Mouse (Mus musculus) forebrain, embryonic 10.5 days (tissue): ENCODE results near the gene 1700028P14Rik. TPM values are rescaled to one million over a fixed set of nuclear protein-coding genes. Genes with fewer than 3 reads are reported as not detected.

ENCODE experiments used
- DNase-seq: peaks from one replicate; pipeline ENCODE4 v3.0.0-alpha.2; 2017; ENCODE audit warnings: low spot score; ENCODE audit errors: extremely low spot score
- H3K27ac ChIP-seq: fragments of 300-500 bp; sonication (generic); 2 replicates; pipeline ENCODE4 v1.5.1; 2016; ENCODE audit warnings: mild to moderate bottlenecking
- H3K27me3 ChIP-seq: fragments of 300-500 bp; sonication (generic); 2 replicates; pipeline ENCODE4 v1.6.1; 2016; ENCODE audit warnings: mild to moderate bottlenecking; ENCODE audit not compliant: poor library complexity, severe bottlenecking
- H3K36me3 ChIP-seq: fragments of 300-500 bp; sonication (generic); replicated peaks from 2 replicates; pipeline ENCODE4 v1.6.1; 2016; ENCODE audit warnings: mild to moderate bottlenecking, moderate library complexity
- H3K4me1 ChIP-seq: fragments of 300-500 bp; sonication (generic); 2 replicates; pipeline ENCODE4 v1.6.1; 2016
- H3K4me3 ChIP-seq: fragments of 300-500 bp; sonication (generic); 2 replicates; pipeline ENCODE4 v1.5.1; 2016; ENCODE audit warnings: mild to moderate bottlenecking, moderate library complexity
- H3K9me3 ChIP-seq: fragments of 300-500 bp; sonication (generic); 2 replicates; pipeline ENCODE4 v1.6.1; 2016; ENCODE audit warnings: mild to moderate bottlenecking, moderate library complexity
- WGBS: fragments of 180-500 bp; shearing (Covaris S2); methylation state at CpG from one replicate; pipeline ENCODE4 v1.1.7; 2016; 5-methylcytosine and 5-hydroxymethylcytosine counted together
- polyA plus RNA-seq: library from polyadenylated mRNA; unstranded; fragments of >200 nt; fragmentation: Nextera tagmentation; extraction: Ambion mirVana; gene quantifications from 2 replicates; pipeline ENCODE4 v1.2.1, GENCODE M21; 2016

1700028P14Rik gene
- polyA plus RNA-seq, 1 experiment from 2014 or later = 0.50 TPM

DNA sequence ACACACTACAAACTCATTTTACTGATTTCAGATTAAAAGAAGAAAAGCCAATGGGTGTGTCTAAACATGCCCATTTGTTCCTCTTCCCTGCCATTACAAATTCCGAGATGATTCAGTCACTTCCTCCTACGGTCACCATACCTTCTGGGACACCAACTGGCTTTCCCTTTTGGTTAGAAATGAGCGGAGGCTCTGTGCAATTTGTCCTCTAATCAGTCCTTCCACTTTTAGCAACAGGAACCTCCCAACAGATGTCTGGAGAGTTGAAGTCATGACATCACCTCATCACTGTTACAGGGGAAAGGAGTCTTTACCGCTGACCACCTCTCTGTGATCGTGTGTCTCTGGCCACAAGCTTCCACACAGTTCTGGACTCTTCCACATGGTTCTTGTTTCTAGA lies 132.0 kb downstream of the 1700028P14Rik start:
- DNase-seq = no peak
- no peaks in the 10 kb centered on the region for H3K4me1 ChIP-seq
- no peaks in the 10 kb centered on the region for H3K36me3 ChIP-seq
- H3K4me3 ChIP-seq = no peak overlapping the region
- H3K9me3 ChIP-seq = no peaks in the 10 kb centered on the region
- 89% methylated on average over 5 of the region's 5 CpGs for WGBS
- H3K27ac ChIP-seq = no peak overlapping the region
- H3K27me3 ChIP-seq = no peaks in the 10 kb centered on the region

DNA sequence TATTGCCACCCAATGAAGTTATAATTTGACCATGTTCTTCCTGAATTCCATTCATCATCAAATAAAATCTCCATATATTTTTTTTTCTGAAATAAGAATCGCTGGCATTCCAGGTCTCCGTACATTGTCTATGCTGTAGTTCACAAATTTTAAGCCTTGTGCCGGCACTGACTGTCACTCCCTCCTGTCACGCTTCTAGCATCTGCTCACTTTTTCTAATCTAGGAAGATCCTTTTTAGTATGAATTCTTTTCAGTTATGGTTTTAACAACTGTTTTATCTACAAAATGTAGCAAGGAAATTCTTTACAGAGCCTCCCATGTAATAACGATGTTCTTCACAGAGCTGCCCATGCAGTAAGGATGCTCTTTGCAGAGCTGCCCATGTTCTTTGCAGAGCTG lies 134.1 kb downstream of the 1700028P14Rik start:
- H3K27ac ChIP-seq = no peak overlapping the region
- WGBS = 91% methylated on average over 5 of the region's 5 CpGs
- no peaks in the 10 kb centered on the region for H3K36me3 ChIP-seq
- no peak for DNase-seq
- no peaks in the 10 kb centered on the region for H3K27me3 ChIP-seq
- no peak overlapping the region for H3K4me3 ChIP-seq
- H3K9me3 ChIP-seq = no peaks in the 10 kb centered on the region
- H3K4me1 ChIP-seq = no peaks in the 10 kb centered on the region

- H3K27me3 ChIP-seq = no peaks in the 10 kb centered on the region
- H3K36me3 ChIP-seq = no peaks in the 10 kb centered on the region
- H3K4me3 ChIP-seq = no peak overlapping the region
- 48% methylated on average over 2 of the region's 2 CpGs for WGBS
- H3K4me1 ChIP-seq = peaks cover 13% of the 10 kb centered on the region
- no peaks in the 10 kb centered on the region for H3K9me3 ChIP-seq
- no peak for DNase-seq
- no peak overlapping the region for H3K27ac ChIP-seq
Observed at GRCm38 (mm10) chr19:23511303-23511702, 141.3 kb downstream of the 1700028P14Rik start.

Other genes with a start within 250 kb of the 1700028P14Rik start
- gene Mamdc2, start 204.4 kb downstream of the 1700028P14Rik start, polyA plus RNA-seq = 0.56 and 0.86 TPM in 2 replicates
- 7.8 and 8.0 TPM in 2 replicates for gene Ptar1, start 34.6 kb upstream of the 1700028P14Rik start, polyA plus RNA-seq
- gene Apba1, start 106.1 kb upstream of the 1700028P14Rik start, polyA plus RNA-seq = 0.18 and 0.31 TPM in 2 replicates